Mouse (Mus musculus) ES-E14 (cell line): ENCODE results near the gene Rmi2. TPM values are rescaled to one million over a fixed set of nuclear protein-coding genes. Genes with fewer than 3 reads are reported as not detected.
"Not testable (repeated sequence)": the region's sequence is repeated elsewhere in the genome, so short reads cannot be mapped to it uniquely, and the experiment has no call there.

Experiments
- DNase-seq: peaks from one replicate; pipeline ENCODE4 v3.0.0-alpha.2; 2013; ENCODE audit warnings: low read depth, low spot score
- H3K27ac ChIP-seq: 2 replicates; pipeline ENCODE4 v1.5.1; 2012; ENCODE audit warnings: low read depth, mild to moderate bottlenecking, low read length, moderate library complexity, mixed read lengths; ENCODE audit not compliant: poor library complexity, insufficient read depth, severe bottlenecking
- H3K36me3 ChIP-seq: 2 replicates; pipeline ENCODE4 v1.6.1; 2012; ENCODE audit warnings: mild to moderate bottlenecking, low read length, moderate library complexity, mixed read lengths; ENCODE audit not compliant: control insufficient read depth, poor library complexity, insufficient read depth, severe bottlenecking
- H3K4me1 ChIP-seq, 2 experiments: fragments of 150-350 bp in 1 of 2; sonication (generic) in 1 of 2; 2 replicates each; pipeline ENCODE4 v1.6.1; 2012; ENCODE audit warnings: low read length in 2 of 2, mild to moderate bottlenecking in 1 of 2, mixed read lengths in 1 of 2; ENCODE audit not compliant: control insufficient read depth in 2 of 2, insufficient read depth in 2 of 2, poor library complexity in 1 of 2
- H3K4me3 ChIP-seq, 2 experiments: fragments of 150-350 bp in 1 of 2; sonication (generic) in 1 of 2; 2 replicates each; pipeline ENCODE4 v1.5.1; 2012; ENCODE audit warnings: low read length in 2 of 2, low read depth in 1 of 2, mild to moderate bottlenecking in 1 of 2, mixed read lengths in 1 of 2; ENCODE audit not compliant: insufficient read depth in 1 of 2, poor library complexity in 1 of 2, severe bottlenecking in 1 of 2
- H3K9ac ChIP-seq: 2 replicates; pipeline ENCODE4 v1.6.1; 2012; ENCODE audit warnings: low read depth, mild to moderate bottlenecking, low read length, mixed read lengths; ENCODE audit not compliant: poor library complexity, insufficient read depth, severe bottlenecking
- H3K9me3 ChIP-seq: fragments of 150-350 bp; sonication (generic); 2 replicates; pipeline ENCODE4 v1.6.1; 2012; ENCODE audit warnings: low read depth, mild to moderate bottlenecking, low read length; ENCODE audit not compliant: control insufficient read depth, insufficient read depth
- CHD2 ChIP-seq: IDR thresholded peaks from 2 replicates; pipeline ENCODE4 v1.6.1; 2014; ENCODE audit warnings: mild to moderate bottlenecking, low read depth, low read length, inconsistent platforms
- HCFC1 ChIP-seq: IDR thresholded peaks from 2 replicates; pipeline ENCODE4 v1.6.1; 2012; ENCODE audit warnings: low read length, inconsistent platforms, borderline replicate concordance; ENCODE audit not compliant: insufficient read depth
- MAFK ChIP-seq: IDR thresholded peaks from 2 replicates; pipeline ENCODE4 v1.6.1; 2014; ENCODE audit warnings: mild to moderate bottlenecking, low read depth, low read length, inconsistent platforms; ENCODE audit not compliant: insufficient read depth
- ZC3H11A ChIP-seq: IDR thresholded peaks from 2 replicates; pipeline ENCODE4 v1.6.1; 2012; ENCODE audit warnings: low read depth, mild to moderate bottlenecking, inconsistent platforms, low read length, borderline replicate concordance
- ZNF384 ChIP-seq: IDR thresholded peaks from 2 replicates; pipeline ENCODE4 v1.6.1; 2012; ENCODE audit warnings: low read depth, low read length, inconsistent platforms
- in situ Hi-C, 2 experiments: fragments of 600-800 bp; cut with MboI; formaldehyde crosslinking; loops; one replicate each; pipeline ENCODE4 v1.15.1; 2025; ENCODE audit warnings: low sequenced_read_pairs in 2 of 2, inconsistent platforms in 1 of 2; ENCODE audit not compliant: unreplicated experiment in 2 of 2
- total RNA-seq: library from RNA; depleted of rRNA; stranded (reverse); fragments of 300-350 nt; gene quantifications from 2 replicates; pipeline ENCODE4 v1.2.3, GENCODE M21; 2012

Gene Rmi2
- total RNA-seq, 1 experiment, result 2.9 TPM

DNA sequence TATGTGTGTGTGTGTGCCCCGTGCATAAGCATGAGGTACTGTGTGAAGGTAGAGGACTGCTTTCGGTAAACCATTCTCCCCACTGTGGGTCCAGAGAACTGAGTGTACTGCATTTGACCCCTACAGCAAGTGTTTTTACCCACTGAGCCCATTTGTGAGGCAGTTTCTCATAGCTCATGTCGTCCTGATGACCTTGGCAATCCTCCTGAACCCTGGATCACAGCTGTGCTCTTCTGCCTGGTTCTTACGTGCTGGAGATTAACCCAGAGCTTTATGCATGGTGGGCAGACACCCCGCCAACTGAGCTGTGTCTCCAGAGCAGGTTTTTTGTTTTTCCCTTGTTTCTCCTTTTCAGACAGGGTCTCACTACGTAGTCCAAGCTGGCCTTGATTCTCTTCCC is 11.1 kb downstream of the Rmi2 start:
- H3K4me3 ChIP-seq, result no peak overlapping the region
- no peak for TF ChIP-seq CHD2
- no peak for TF ChIP-seq MAFK
- no peak for TF ChIP-seq ZC3H11A
- TF ChIP-seq ZNF384, result no peak
- no peak for TF ChIP-seq HCFC1
- H3K9me3 ChIP-seq, result no peaks in the 10 kb centered on the region
- peaks cover 2 to 9% of the 10 kb centered on the region in 2 experiments; a peak in 3 of 4 replicates for H3K4me1 ChIP-seq
- no peak for DNase-seq
- no peak overlapping the region for H3K9ac ChIP-seq
- in situ Hi-C loops, result loop anchor here in 1 of 2 experiments (10.0 kb wide), 1 partner anchor 271 kb away; no protein-coding TSS in a partner anchor
- H3K27ac ChIP-seq, result no peak overlapping the region
- H3K36me3 ChIP-seq, result no peaks in the 10 kb centered on the region

DNA sequence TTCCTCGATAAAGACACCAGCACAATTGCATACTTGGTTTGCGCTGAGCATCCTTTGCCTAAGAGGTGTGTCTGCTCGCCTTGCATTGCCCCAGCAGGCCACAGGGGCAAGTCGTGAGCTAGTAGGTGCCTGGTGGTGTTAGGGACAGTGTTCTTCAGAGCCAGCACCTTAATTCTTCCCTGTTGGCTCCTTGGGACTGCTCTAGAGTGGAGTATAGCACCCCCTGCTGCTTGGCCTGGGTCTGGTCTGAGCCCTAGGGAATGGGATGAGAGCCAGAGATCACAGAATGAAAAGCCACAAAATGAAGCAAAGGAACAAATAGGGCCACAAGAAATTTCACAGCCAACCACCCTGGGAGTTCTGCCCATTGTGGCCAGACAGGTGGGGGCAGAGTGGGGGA is 11.6 kb downstream of the Rmi2 start:
- H3K36me3 ChIP-seq, result no peaks in the 10 kb centered on the region
- H3K27ac ChIP-seq, result no peak overlapping the region
- DNase-seq, result peak; percentile 64
- H3K4me1 ChIP-seq, result peaks cover 2 to 7% of the 10 kb centered on the region in 2 experiments; a peak in 3 of 4 replicates
- in situ Hi-C loops, result loop anchor here in 1 of 2 experiments (10.0 kb wide), 1 partner anchor 272 kb away; no protein-coding TSS in a partner anchor
- no peak overlapping the region for H3K4me3 ChIP-seq
- no peaks in the 10 kb centered on the region for H3K9me3 ChIP-seq
- H3K9ac ChIP-seq, result no peak overlapping the region
- TF ChIP-seq MAFK, result no peak
- TF ChIP-seq CHD2, result no peak
- TF ChIP-seq ZC3H11A, result 0 out of 2 replicates have a peak, but pooled peaks have one; percentile 29
- no peak for TF ChIP-seq HCFC1
- TF ChIP-seq ZNF384, result no peak

DNA sequence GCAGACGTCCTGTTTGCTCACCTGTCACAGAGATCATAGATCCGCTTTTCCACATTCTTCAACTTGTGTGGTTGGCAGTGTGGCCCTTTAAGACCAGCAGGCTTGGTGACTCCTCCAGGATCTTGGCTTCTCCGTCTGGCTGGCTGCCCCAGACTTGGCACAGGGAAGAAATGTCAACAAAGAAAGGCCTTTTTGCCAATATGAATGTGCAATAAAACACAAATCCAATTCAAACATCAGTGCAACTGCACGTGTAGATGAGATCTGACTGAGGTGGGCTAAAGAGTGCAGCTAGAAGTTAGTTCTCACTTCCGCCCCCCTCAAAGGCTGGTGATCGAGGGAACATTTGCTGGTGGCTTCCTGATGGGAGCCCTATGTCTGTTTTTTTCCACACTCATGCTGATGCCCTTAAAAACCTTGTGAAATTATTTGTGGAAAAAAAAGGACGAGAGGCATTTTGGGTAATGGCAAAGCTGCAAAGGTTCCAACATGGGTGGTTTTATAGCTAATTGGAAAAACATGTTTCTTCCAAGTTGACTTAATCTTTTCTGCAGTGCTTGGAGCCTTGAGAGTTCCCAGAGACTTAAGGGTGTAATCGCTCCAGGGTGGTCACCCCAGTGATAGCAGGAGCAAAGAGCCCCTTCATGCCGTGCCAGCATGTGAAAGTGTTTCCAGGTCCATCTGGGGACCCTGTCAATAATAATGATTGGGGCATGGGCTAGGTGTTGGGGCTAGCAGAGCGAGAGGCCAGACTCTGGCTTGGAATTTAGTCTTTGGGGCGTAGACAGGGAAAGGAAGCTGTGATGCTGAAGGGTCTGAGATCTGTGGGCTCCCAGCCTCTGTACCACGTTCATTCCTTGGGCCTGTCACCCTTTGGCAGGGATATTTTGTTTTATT is 15.4 kb downstream of the Rmi2 start:
- no peak overlapping the region for H3K9ac ChIP-seq
- DNase-seq, result no peak
- no peak overlapping the region for H3K4me3 ChIP-seq
- no peaks in the 10 kb centered on the region for H3K9me3 ChIP-seq
- no peaks in the 10 kb centered on the region for H3K36me3 ChIP-seq
- TF ChIP-seq ZNF384 (no peak), HCFC1 (no peak), CHD2 (no peak), MAFK (no peak), ZC3H11A (no peak)
- in situ Hi-C loops, result loop anchor here (10.0 to 25.0 kb wide), 2 partner anchors 275 to 288 kb away; no protein-coding TSS in a partner anchor
- peaks cover 0 to 2% of the 10 kb centered on the region in 2 experiments; a peak in 1 of 4 replicates for H3K4me1 ChIP-seq
- no peak overlapping the region for H3K27ac ChIP-seq

DNA sequence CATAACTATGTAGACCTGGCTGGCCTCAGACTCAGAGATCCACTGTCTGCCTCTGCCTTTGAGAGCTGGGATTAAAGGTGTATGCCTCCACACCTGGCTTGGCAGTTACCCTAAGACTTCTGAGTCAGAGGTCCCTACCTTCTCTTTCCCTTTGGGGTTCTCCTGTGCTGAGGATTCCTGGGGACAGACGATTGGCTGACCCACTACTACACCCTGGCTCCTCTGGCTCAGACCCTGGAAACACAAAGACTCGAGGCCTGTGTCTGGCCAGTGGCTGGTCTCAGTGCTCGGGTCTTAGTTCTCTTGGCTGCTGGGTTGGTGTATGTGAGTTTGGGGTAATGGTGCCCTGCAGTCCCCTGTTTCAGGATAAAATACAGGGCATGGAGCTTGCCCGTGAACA is 16.0 kb downstream of the Rmi2 start:
- Histone ChIP-seq H3K27ac (no peak overlapping the region), H3K9me3 (no peaks in the 10 kb centered on the region), H3K4me3 (no peak overlapping the region), H3K36me3 (no peaks in the 10 kb centered on the region), H3K4me1 (peaks cover 0 to 2% of the 10 kb centered on the region in 2 experiments; a peak in 1 of 4 replicates), H3K9ac (no peak overlapping the region)
- no peak for TF ChIP-seq HCFC1
- TF ChIP-seq ZC3H11A, result no peak
- TF ChIP-seq CHD2, result no peak
- no peak for TF ChIP-seq MAFK
- no peak for TF ChIP-seq ZNF384
- in situ Hi-C loops, result loop anchor here in 1 of 2 experiments (25.0 kb wide), 1 partner anchor 289 kb away; no protein-coding TSS in a partner anchor
- no peak for DNase-seq

DNA sequence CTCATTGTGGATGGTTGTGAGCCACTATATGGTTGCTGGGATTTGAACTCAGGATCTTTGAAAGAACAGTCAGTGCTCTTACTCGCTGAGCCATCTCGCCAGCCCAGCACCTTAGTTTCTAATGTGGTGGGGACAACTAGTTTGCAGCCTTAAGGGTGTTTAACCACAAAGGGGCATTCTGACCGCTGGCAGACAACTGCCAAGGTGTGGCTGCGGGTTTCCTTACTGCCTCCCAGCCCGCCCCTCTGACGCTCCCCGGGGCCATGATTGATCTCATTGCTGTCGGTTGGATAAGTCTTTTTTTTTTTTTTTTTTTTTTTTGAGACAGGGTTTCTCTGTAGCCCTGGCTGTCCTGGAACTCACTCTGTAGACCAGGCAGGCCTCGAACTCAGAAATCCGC is 17.4 kb downstream of the Rmi2 start:
- DNase-seq, H3K4me3 ChIP-seq, H3K27ac ChIP-seq, H3K9ac ChIP-seq, H3K4me1 ChIP-seq, H3K9me3 ChIP-seq, H3K36me3 ChIP-seq: not testable (repeated sequence)
- in situ Hi-C loops, result loop anchor here in 1 of 2 experiments (25.0 kb wide), 1 partner anchor 290 kb away; no protein-coding TSS in a partner anchor
